Mouse (Mus musculus) liver, embryonic 14.5 days (tissue): Measurements from ENCODE around the gene Nadk2. TPM values are rescaled to one million over a fixed set of nuclear protein-coding genes. Genes with fewer than 3 reads are reported as not detected.

ENCODE experiments used
- ATAC-seq: fragments of 200-750 bp; cut with Nextera tagmentation; 2 replicates; pipeline ENCODE4 v1.8.0; 2017; ENCODE audit warnings: moderate number of reproducible peaks, mild to moderate bottlenecking, moderate library complexity; ENCODE audit not compliant: insufficient read depth
- DNase-seq, 3 experiments: peaks; one replicate each; pipeline ENCODE4 v3.0.0-alpha.2; 2012 to 2013; ENCODE audit warnings: low read depth in 3 of 3, low spot score in 3 of 3
- H3K27ac ChIP-seq: fragments of 300-500 bp; sonication (generic); 2 replicates; pipeline ENCODE4 v1.5.1; 2014; ENCODE audit warnings: moderate library complexity, mild to moderate bottlenecking, control low read depth, inconsistent platforms
- H3K27me3 ChIP-seq: fragments of 300-500 bp; sonication (generic); 2 replicates; pipeline ENCODE4 v1.6.1; 2014; ENCODE audit warnings: mild to moderate bottlenecking, low read length, moderate library complexity; ENCODE audit not compliant: control insufficient read depth, insufficient read depth
- H3K36me3 ChIP-seq: fragments of 300-500 bp; sonication (generic); replicated peaks from 2 replicates; pipeline ENCODE4 v1.6.1; 2014; ENCODE audit warnings: low read depth; ENCODE audit not compliant: control insufficient read depth, insufficient read depth
- H3K4me1 ChIP-seq, 2 experiments: fragments of 200-500 bp in 1 of 2; fragments of 300-500 bp in 1 of 2; sonication (generic) in 1 of 2; replicated peaks; 2 replicates each; pipeline ENCODE4 v1.6.1; 2012 to 2014; ENCODE audit warnings: antibody characterized with exemption in 1 of 2, inconsistent platforms in 1 of 2, low read length in 1 of 2; ENCODE audit not compliant: control insufficient read depth in 2 of 2, insufficient read depth in 2 of 2
- H3K4me2 ChIP-seq: fragments of 300-500 bp; sonication (generic); 2 replicates; pipeline ENCODE4 v1.6.1; 2014; ENCODE audit warnings: low read depth, mild to moderate bottlenecking, control low read depth, moderate library complexity
- H3K4me3 ChIP-seq, 2 experiments: fragments of 200-500 bp in 1 of 2; fragments of 300-500 bp in 1 of 2; sonication (generic) in 1 of 2; 2 replicates each; pipeline ENCODE4 v1.5.1; 2012 to 2014; ENCODE audit warnings: low read depth in 2 of 2, low read length in 2 of 2, mild to moderate bottlenecking in 2 of 2, control low read depth in 1 of 2, inconsistent platforms in 1 of 2, moderate library complexity in 1 of 2; ENCODE audit not compliant: insufficient read depth in 1 of 2
- H3K9ac ChIP-seq: fragments of 300-500 bp; sonication (generic); replicated peaks from 2 replicates; pipeline ENCODE4 v1.6.1; 2014; ENCODE audit warnings: mild to moderate bottlenecking, control low read depth, moderate library complexity
- H3K9me3 ChIP-seq: fragments of 300-500 bp; sonication (generic); 2 replicates; pipeline ENCODE4 v1.6.1; 2016; ENCODE audit warnings: low read length, mixed read lengths; ENCODE audit not compliant: control insufficient read depth
- CTCF ChIP-seq: IDR thresholded peaks from 2 replicates; pipeline ENCODE4 v1.5.1; 2016; ENCODE audit warnings: antibody characterized with exemption, low read depth, control low read depth
- EP300 ChIP-seq: IDR thresholded peaks from 2 replicates; pipeline ENCODE4 v1.6.1; 2016; ENCODE audit warnings: antibody characterized with exemption, low read depth
- WGBS: fragments of 180-500 bp; shearing (Covaris S2); extraction: QIAGEN DNeasy Blood & Tissue Kit; methylation state at CpG from one replicate; pipeline ENCODE4 v1.1.7; 2014; ENCODE audit not compliant: insufficient replicate concordance; 5-methylcytosine and 5-hydroxymethylcytosine counted together
- polyA plus RNA-seq, 2 experiments: library from polyadenylated mRNA; depleted of rRNA in 1 of 2; stranded (reverse) in 1 of 2; unstranded in 1 of 2; fragments of >200 nt; fragmentation: Nextera tagmentation in 1 of 2; extraction: Ambion mirVana in 1 of 2; gene quantifications; 2 replicates each; pipeline versions ENCODE4 v1.2.1 to v1.2.3; 2012 to 2014

The Nadk2 gene
- polyA plus RNA-seq, 2 experiments = 96.0 to 113 TPM

DNA sequence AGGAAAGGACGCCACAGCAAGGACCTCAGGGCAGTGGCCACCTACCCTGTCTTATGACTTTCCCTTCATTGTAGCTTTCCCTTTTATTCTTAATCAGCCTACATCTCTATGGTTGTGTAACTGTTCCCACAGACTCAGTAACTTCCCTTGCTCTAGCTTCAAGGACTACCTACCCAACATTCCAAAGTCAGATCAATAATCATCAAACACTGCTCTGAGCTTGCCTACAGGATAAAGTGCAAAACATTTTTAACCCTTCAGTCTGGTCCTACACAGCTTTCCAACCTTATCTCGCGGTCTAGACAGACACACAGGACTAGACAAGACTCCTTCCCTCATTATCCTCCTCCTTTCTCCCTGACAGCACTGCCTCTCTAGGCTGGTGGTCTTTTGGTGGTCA is 707 bp upstream of the Nadk2 start:
- ATAC-seq (peak; percentile 22), DNase-seq (no peak)
- H3K27ac ChIP-seq = peak overlapping the region; percentile 95
- H3K4me1 ChIP-seq = peaks cover 10 to 28% of the 10 kb centered on the region in 2 experiments
- H3K9ac ChIP-seq = peak overlapping the region; percentile 96
- H3K4me3 ChIP-seq = peak overlapping the region; percentile 83 to 90
- WGBS = 3% methylated on average over 3 of the region's 3 CpGs
- H3K4me2 ChIP-seq = peak overlapping the region; percentile 95
- peaks cover 8% of the 10 kb centered on the region for H3K36me3 ChIP-seq
- H3K27me3 ChIP-seq = no peaks in the 10 kb centered on the region
- TF ChIP-seq CTCF = no peak
- TF ChIP-seq EP300 = no peak
- H3K9me3 ChIP-seq = no peaks in the 10 kb centered on the region

DNA sequence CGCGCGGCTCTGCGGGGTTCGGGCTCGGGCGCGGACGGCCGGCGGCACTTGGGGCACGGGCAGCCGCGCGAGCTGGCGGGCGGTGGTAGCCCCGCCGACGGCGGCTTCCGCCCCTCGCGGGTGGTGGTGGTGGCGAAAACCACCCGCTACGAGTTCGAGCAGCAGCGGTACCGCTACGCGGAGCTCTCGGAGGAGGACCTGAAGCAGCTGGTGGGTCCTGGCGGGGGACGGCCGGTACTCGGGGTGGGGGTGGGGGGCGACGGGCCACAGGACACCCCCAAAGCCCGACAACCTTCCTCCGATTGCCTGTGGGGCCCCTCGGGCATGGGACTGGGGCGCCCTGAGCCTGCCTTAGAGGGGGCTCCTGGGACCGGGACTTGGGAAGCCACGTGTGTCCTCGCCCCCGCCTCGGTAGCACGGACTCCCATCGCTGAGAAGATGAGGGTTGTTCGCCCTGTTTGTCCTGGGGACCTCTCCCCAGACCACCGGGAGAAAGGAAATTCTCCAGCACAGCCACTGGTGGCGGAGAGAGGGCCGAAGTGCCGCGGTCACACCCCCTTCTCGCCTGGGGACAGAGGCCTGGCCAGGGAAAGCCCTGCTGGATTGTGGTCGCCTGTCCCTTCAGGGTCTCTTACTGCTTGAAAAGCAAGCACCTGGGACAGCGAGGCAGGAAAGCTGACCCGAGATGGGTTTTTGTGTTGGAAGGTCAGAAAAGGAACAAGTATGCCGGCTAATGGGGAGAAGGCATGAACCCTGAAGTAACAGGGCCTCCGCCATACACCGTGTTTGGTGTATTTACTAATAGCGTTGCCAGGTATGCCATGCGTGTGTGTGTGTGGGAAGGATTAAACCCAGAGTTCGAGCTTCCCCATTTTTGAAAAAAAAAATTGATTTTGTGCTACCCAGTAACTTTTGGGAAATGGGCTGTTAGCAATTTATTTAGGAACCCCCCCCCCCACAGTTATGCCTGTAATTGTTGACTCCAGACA is 790 bp downstream of the Nadk2 start:
- H3K4me3 ChIP-seq = peak overlapping the region; percentile 81 to 90
- no peak; the same call in 1 of the 2 replicates for ATAC-seq
- H3K9ac ChIP-seq = peak overlapping the region; percentile 96
- no peaks in the 10 kb centered on the region for H3K27me3 ChIP-seq
- peaks cover 22% of the 10 kb centered on the region for H3K36me3 ChIP-seq
- DNase-seq = no peak
- 0 out of 2 replicates have a peak, but pooled peaks have one; percentile 20 for TF ChIP-seq CTCF
- TF ChIP-seq EP300 = no peak
- peak overlapping the region; percentile 95 for H3K4me2 ChIP-seq
- no peaks in the 10 kb centered on the region for H3K9me3 ChIP-seq
- peak overlapping the region; percentile 96 for H3K27ac ChIP-seq
- WGBS = under 1% methylated on average over 64 of the region's 66 CpGs
- H3K4me1 ChIP-seq = peaks cover 25 to 43% of the 10 kb centered on the region in 2 experiments

GRCm38 (mm10) chr15:9072630-9073029 is 1.6 kb downstream of the Nadk2 start:
- DNase-seq = no peak
- TF ChIP-seq EP300 (no peak), CTCF (no peak)
- under 1% methylated on average over 5 of the region's 5 CpGs for WGBS

GRCm38 (mm10) chr15:9073067-9073608 is 2.1 kb downstream of the Nadk2 start:
- H3K4me1 ChIP-seq = peaks cover 37 to 48% of the 10 kb centered on the region in 2 experiments
- peak overlapping the region; percentile 96 for H3K27ac ChIP-seq

More at GRCm38 (mm10) chr15:9072630-9073029, 1.6 kb downstream of the Nadk2 start:
- Histone ChIP-seq H3K4me3 (peak overlapping the region; percentile 81 to 90), H3K9me3 (no peaks in the 10 kb centered on the region), H3K27me3 (no peaks in the 10 kb centered on the region), H3K4me2 (peak overlapping the region; percentile 95), H3K27ac (peak overlapping the region; percentile 96), H3K36me3 (peaks cover 22% of the 10 kb centered on the region), H3K9ac (peak overlapping the region; percentile 96), H3K4me1 (peaks cover 33 to 44% of the 10 kb centered on the region in 2 experiments)
- ATAC-seq = no peak

DNA sequence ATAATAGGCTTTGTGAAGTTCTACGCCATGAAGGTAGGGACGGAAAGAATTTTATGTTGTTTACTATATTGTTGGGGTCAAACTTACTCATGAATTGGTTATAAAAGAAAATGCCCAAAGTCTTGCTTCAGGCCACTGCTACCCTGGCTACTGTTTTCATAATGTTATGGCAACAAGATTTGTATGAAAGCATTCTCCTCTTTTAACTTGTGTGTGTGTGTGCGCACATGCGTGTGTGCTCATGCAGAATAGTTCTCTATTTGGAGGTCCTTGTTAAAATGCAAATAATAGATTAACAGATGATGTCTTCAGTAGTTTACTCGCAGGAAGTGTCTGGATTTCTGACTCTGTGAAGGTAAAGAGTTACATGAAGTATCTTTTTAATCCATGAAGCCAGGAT is 2.6 kb downstream of the Nadk2 start:
- Histone ChIP-seq H3K27ac (peak overlapping the region; percentile 96), H3K36me3 (peaks cover 22% of the 10 kb centered on the region), H3K4me3 (peak overlapping the region; percentile 81 to 90), H3K4me2 (peak overlapping the region; percentile 95), H3K9ac (peak overlapping the region; percentile 96), H3K4me1 (peaks cover 43 to 53% of the 10 kb centered on the region in 2 experiments), H3K27me3 (no peaks in the 10 kb centered on the region), H3K9me3 (no peaks in the 10 kb centered on the region)
- no peak for TF ChIP-seq CTCF
- no peak for TF ChIP-seq EP300
- 25% methylated on average over 5 of the region's 5 CpGs for WGBS
- DNase-seq = no peak
- ATAC-seq = no peak

More at GRCm38 (mm10) chr15:9073067-9073608, 2.1 kb downstream of the Nadk2 start:
- ATAC-seq (no peak), DNase-seq (no peak)
- TF ChIP-seq CTCF (no peak), EP300 (no peak)
- Histone ChIP-seq H3K9ac (peak overlapping the region; percentile 96), H3K9me3 (no peaks in the 10 kb centered on the region), H3K36me3 (peaks cover 22% of the 10 kb centered on the region), H3K4me3 (peak overlapping the region; percentile 81 to 90), H3K4me2 (peak overlapping the region; percentile 95), H3K27me3 (no peaks in the 10 kb centered on the region)
- 5% methylated on average over 12 of the region's 12 CpGs for WGBS
